Mouse (Mus musculus) lung, postnatal 0 days (tissue): Measurements from ENCODE around the gene Rab43. TPM values are rescaled to one million over a fixed set of nuclear protein-coding genes. Genes with fewer than 3 reads are reported as not detected.

Experiments used
- ATAC-seq: fragments of 200-750 bp; cut with Nextera tagmentation; 2 replicates; pipeline ENCODE4 v1.8.0; 2017; ENCODE audit warnings: moderate library complexity
- DNase-seq: peaks from one replicate; pipeline ENCODE4 v3.0.0-alpha.2; 2016; ENCODE audit warnings: low spot score
- H3K27ac ChIP-seq: fragments of 300-500 bp; sonication (generic); 2 replicates; pipeline ENCODE4 v1.5.1; 2014; ENCODE audit warnings: antibody characterized with exemption, mild to moderate bottlenecking, low read length, mixed read lengths
- H3K27me3 ChIP-seq: fragments of 300-500 bp; sonication (generic); replicated peaks from 2 replicates; pipeline ENCODE4 v1.6.1; 2014; ENCODE audit warnings: low read length, mixed read lengths; ENCODE audit not compliant: insufficient read depth
- H3K36me3 ChIP-seq: fragments of 300-500 bp; sonication (generic); 2 replicates; pipeline ENCODE4 v1.6.1; 2014; ENCODE audit warnings: low read length, mixed read lengths; ENCODE audit not compliant: insufficient read depth
- H3K4me1 ChIP-seq: fragments of 300-500 bp; sonication (generic); 2 replicates; pipeline ENCODE4 v1.6.1; 2014; ENCODE audit warnings: antibody characterized with exemption, low read depth, low read length, mixed read lengths; ENCODE audit not compliant: insufficient read depth
- H3K4me2 ChIP-seq: fragments of 300-500 bp; sonication (generic); replicated peaks from 2 replicates; pipeline ENCODE4 v1.6.1; 2014; ENCODE audit warnings: low read depth, mild to moderate bottlenecking, low read length, moderate library complexity, mixed read lengths
- H3K4me3 ChIP-seq: fragments of 300-500 bp; sonication (generic); 2 replicates; pipeline ENCODE4 v1.5.1; 2014; ENCODE audit warnings: low read depth, low read length
- H3K9ac ChIP-seq: fragments of 300-500 bp; sonication (generic); replicated peaks from 2 replicates; pipeline ENCODE4 v1.6.1; 2014; ENCODE audit warnings: low read depth, mild to moderate bottlenecking
- H3K9me3 ChIP-seq: fragments of 300-500 bp; sonication (generic); 2 replicates; pipeline ENCODE4 v1.6.1; 2016; ENCODE audit warnings: low read length, mixed read lengths
- CTCF ChIP-seq: IDR thresholded peaks from 2 replicates; pipeline ENCODE4 v1.5.1; 2016; ENCODE audit warnings: antibody characterized with exemption, mild to moderate bottlenecking
- EP300 ChIP-seq: IDR thresholded peaks from 2 replicates; pipeline ENCODE4 v1.6.1; 2016; ENCODE audit warnings: antibody characterized with exemption, mild to moderate bottlenecking, control low read depth
- WGBS: fragments of 180-500 bp; shearing (Covaris S2); extraction: QIAGEN DNeasy Blood & Tissue Kit; methylation state at CpG from one replicate; pipeline ENCODE4 v1.1.7; 2014; 5-methylcytosine and 5-hydroxymethylcytosine counted together
- polyA plus RNA-seq: library from polyadenylated mRNA; unstranded; fragments of >200 nt; fragmentation: Nextera tagmentation; extraction: Ambion mirVana; gene quantifications from 2 replicates; pipeline ENCODE4 v1.2.1, GENCODE M21; 2015

Gene Rab43
- polyA plus RNA-seq, 1 experiment from 2014 or later = 15.1 TPM

GRCm38 (mm10) chr6:87810311-87810710 is 1.7 kb downstream of the Rab43 start:
- TF ChIP-seq EP300 (no peak), CTCF (no peak)
- Histone ChIP-seq H3K4me3 (peak overlapping the region; percentile 73), H3K27ac (no peak overlapping the region), H3K9ac (no peak overlapping the region; the same call in 1 of the 2 replicates), H3K4me2 (peak overlapping the region; percentile 80), H3K4me1 (peaks cover 6% of the 10 kb centered on the region; the same call in 1 of the 2 replicates), H3K27me3 (no peaks in the 10 kb centered on the region), H3K36me3 (no peaks in the 10 kb centered on the region), H3K9me3 (no peaks in the 10 kb centered on the region)
- ATAC-seq (no peak), DNase-seq (no peak)
- WGBS = 15% methylated on average over 6 of the region's 6 CpGs

- no peak overlapping the region for H3K27ac ChIP-seq
- H3K36me3 ChIP-seq = no peaks in the 10 kb centered on the region
- peaks cover 6% of the 10 kb centered on the region; the same call in 1 of the 2 replicates for H3K4me1 ChIP-seq
- 0 out of 2 replicates have a peak overlapping the region, but pooled peaks have one; percentile 73 for H3K4me3 ChIP-seq
- no peak overlapping the region for H3K9ac ChIP-seq
- TF ChIP-seq EP300 = no peak
- TF ChIP-seq CTCF = no peak
- no peaks in the 10 kb centered on the region for H3K9me3 ChIP-seq
- no peak for ATAC-seq
- DNase-seq = no peak
- H3K27me3 ChIP-seq = no peaks in the 10 kb centered on the region
- 70% methylated on average over 6 of the region's 6 CpGs for WGBS
- peak overlapping the region; percentile 80; the same call in 1 of the 2 replicates for H3K4me2 ChIP-seq
Observed at GRCm38 (mm10) chr6:87809651-87810161, 2.3 kb downstream of the Rab43 start.

GRCm38 (mm10) chr6:87809144-87809543 is 2.8 kb downstream of the Rab43 start:
- Histone ChIP-seq H3K4me2 (no peak overlapping the region), H3K9ac (no peak overlapping the region)

GRCm38 (mm10) chr6:87808521-87808920 is 3.4 kb downstream of the Rab43 start:
- ATAC-seq = no peak
- Histone ChIP-seq H3K9me3 (no peaks in the 10 kb centered on the region), H3K9ac (no peak overlapping the region), H3K27me3 (no peaks in the 10 kb centered on the region), H3K4me3 (no peak overlapping the region), H3K36me3 (no peaks in the 10 kb centered on the region), H3K4me1 (peaks cover 6% of the 10 kb centered on the region; the same call in 1 of the 2 replicates), H3K4me2 (no peak overlapping the region), H3K27ac (no peak overlapping the region)
- WGBS = 81% methylated on average over 3 of the region's 3 CpGs
- DNase-seq = no peak
- TF ChIP-seq EP300 (no peak), CTCF (no peak)

More at GRCm38 (mm10) chr6:87809144-87809543, 2.8 kb downstream of the Rab43 start:
- DNase-seq (peak; percentile 13), ATAC-seq (no peak)
- 79% methylated on average over 2 of the region's 2 CpGs for WGBS
- Histone ChIP-seq H3K4me3 (no peak overlapping the region), H3K27ac (no peak overlapping the region), H3K36me3 (no peaks in the 10 kb centered on the region), H3K4me1 (peaks cover 6% of the 10 kb centered on the region; the same call in 1 of the 2 replicates), H3K9me3 (no peaks in the 10 kb centered on the region), H3K27me3 (no peaks in the 10 kb centered on the region)
- TF ChIP-seq CTCF (no peak), EP300 (no peak)

GRCm38 (mm10) chr6:87807735-87808440 is 4.1 kb downstream of the Rab43 start:
- Histone ChIP-seq H3K9ac (no peak overlapping the region), H3K9me3 (no peaks in the 10 kb centered on the region), H3K36me3 (no peaks in the 10 kb centered on the region), H3K27me3 (no peaks in the 10 kb centered on the region), H3K27ac (no peak overlapping the region), H3K4me1 (peaks cover 6% of the 10 kb centered on the region; the same call in 1 of the 2 replicates), H3K4me2 (no peak overlapping the region), H3K4me3 (no peak overlapping the region)
- WGBS = 76% methylated on average over 4 of the region's 4 CpGs
- DNase-seq (no peak), ATAC-seq (no peak)
- TF ChIP-seq EP300 = no peak
- TF ChIP-seq CTCF = no peak

- Histone ChIP-seq H3K9me3 (no peaks in the 10 kb centered on the region), H3K4me1 (peaks cover 6% of the 10 kb centered on the region; the same call in 1 of the 2 replicates), H3K4me2 (no peak overlapping the region), H3K4me3 (no peak overlapping the region), H3K36me3 (no peaks in the 10 kb centered on the region), H3K27ac (no peak overlapping the region), H3K27me3 (no peaks in the 10 kb centered on the region), H3K9ac (no peak overlapping the region)
- TF ChIP-seq EP300 (no peak), CTCF (no peak; the same call in 1 of the 2 replicates)
- no peak for DNase-seq
- ATAC-seq = no peak
- 40% methylated on average over 2 of the region's 2 CpGs for WGBS
Observed at GRCm38 (mm10) chr6:87806857-87807256, 5.1 kb downstream of the Rab43 start.
